Mouse (Mus musculus): ENCODE measurements around the gene Tmem174. TPM values are rescaled to one million over a fixed set of nuclear protein-coding genes. Genes with fewer than 3 reads are reported as not detected.
A peak's percentile ranks its signal among the peaks of the same experiment; 100 is the strongest.

The Tmem174 gene
- polyA plus RNA-seq (2014; fragmentation: Nextera tagmentation; extraction: Ambion mirVana), result not detected in 2 replicates

DNA sequence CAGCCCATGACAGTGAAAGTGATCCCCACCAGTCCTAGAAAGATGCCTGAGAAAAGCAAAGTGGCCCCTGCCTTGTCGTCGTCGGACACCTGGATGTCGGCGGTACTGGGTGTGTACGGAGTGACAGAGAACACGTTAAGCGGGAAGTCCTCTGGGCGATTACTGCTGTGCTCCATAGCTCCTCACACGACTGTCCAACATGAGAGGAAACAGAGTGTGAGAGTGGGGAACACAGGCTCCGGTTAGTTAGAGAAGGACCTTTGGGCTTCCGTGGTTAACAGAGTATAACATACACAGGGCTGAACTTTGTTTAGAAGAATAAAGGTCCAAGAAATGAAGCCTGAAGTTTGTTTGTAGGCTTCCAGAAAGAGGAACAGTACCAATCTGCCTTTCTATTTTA, at the start of gene Tmem174:
Gene Tmem174, minus strand, starts transcription at position 266 of the 400 bp plus-strand sequence.
- Histone ChIP-seq H3K4me1 (ENCODE audit: control insufficient read depth, insufficient read depth, low read length) (no peaks in the 10 kb centered on the region), H3K4me3 (ENCODE audit: low read depth, low read length) (no peak within 1 kb of the TSS), H3K27me3 (replicated peaks; ENCODE audit: control insufficient read depth, insufficient read depth, low read length) (no peaks in the 10 kb centered on the region), H3K36me3 (ENCODE audit: control insufficient read depth, insufficient read depth, low read length) (no peaks in the 10 kb centered on the region), H3K4me2 (ENCODE audit: low read depth, low read length) (peak within 1 kb of the TSS; percentile 10; the same call in 1 of the 2 replicates), H3K9ac (ENCODE audit: low read depth, low read length) (no peak within 1 kb of the TSS), H3K27ac (replicated peaks; ENCODE audit: low read depth, low read length) (no peak within 1 kb of the TSS), H3K9me3 (ENCODE audit: control insufficient read depth, low read length) (no peaks in the 10 kb centered on the region)
- ATAC-seq (ENCODE audit: low read depth) (no peak), DNase-seq (ENCODE audit: low spot score) (no peak)
- WGBS, result 87% methylated on average over 12 of the region's 12 CpGs

DNA sequence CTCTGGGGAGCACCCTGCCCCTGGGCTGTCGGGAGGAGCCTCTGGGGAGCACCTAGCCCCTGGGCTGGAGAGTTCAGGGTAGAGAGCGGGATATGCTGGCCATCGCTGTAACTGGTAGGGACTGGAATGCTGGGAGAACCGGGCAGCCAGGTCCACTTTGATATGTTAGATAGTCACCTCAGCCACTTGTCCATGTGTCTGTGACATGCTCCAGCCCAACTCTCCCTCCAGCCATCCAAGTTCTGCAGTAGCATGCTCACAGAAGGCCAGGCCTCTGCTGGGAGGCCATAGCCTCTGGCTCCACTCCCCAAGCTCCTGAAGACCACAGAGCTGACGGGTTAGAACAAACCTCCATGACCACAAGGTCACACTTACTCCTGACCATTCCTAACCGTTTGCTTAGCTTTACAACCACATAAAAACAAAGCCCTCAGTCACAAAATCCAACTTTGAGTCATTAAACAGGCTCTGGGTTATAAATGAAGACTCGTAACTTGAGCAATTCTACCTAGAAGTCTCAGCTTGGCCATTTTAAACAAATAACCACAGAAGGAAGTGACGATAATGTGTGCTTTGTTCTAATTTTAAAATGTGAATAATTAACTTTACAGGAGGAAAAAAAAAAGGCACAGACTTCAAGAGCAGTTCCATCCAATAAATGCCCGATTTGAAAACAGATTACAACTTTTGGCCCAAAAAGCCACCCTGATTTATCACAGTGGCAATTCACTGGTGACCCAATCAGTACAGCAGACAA, 47.1 kb upstream of the Tmem174 start:
- Histone ChIP-seq H3K27ac (replicated peaks; ENCODE audit: low read depth, low read length) (no peak overlapping the region), H3K9me3 (ENCODE audit: control insufficient read depth, low read length) (no peaks in the 10 kb centered on the region), H3K4me3 (ENCODE audit: low read depth, low read length) (no peak overlapping the region), H3K9ac (ENCODE audit: low read depth, low read length) (no peak overlapping the region), H3K36me3 (ENCODE audit: control insufficient read depth, insufficient read depth, low read length) (no peaks in the 10 kb centered on the region), H3K4me2 (ENCODE audit: low read depth, low read length) (no peak overlapping the region), H3K4me1 (ENCODE audit: control insufficient read depth, insufficient read depth, low read length) (peaks cover 6% of the 10 kb centered on the region; the same call in 1 of the 2 replicates), H3K27me3 (replicated peaks; ENCODE audit: control insufficient read depth, insufficient read depth, low read length) (no peaks in the 10 kb centered on the region)
- DNase-seq (ENCODE audit: low spot score), result no peak
- WGBS, result 59% methylated on average over 7 of the region's 9 CpGs
- ATAC-seq (ENCODE audit: low read depth), result no peak

DNA sequence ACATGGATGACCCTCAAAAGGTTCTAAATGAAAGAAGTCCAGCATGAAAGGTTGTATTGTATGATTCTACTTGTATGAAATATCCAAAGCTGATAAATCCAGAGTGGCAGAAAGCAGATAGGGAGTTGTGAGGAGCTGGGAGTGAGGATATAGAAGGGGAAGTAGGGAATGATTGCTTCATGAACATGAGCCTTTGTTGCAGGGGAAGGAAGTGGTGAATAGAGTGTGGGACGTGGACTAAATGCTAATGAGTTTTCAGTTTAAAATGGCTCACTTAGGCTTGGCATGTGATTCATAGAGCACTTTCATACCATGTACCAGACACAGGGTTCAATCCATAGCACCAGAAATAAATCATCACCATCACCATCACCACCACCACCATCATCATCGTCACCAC, 46.2 kb upstream of the Tmem174 start:
- DNase-seq (ENCODE audit: low spot score), result no peak
- WGBS, result 92% methylated on average over 2 of the region's 2 CpGs

DNA sequence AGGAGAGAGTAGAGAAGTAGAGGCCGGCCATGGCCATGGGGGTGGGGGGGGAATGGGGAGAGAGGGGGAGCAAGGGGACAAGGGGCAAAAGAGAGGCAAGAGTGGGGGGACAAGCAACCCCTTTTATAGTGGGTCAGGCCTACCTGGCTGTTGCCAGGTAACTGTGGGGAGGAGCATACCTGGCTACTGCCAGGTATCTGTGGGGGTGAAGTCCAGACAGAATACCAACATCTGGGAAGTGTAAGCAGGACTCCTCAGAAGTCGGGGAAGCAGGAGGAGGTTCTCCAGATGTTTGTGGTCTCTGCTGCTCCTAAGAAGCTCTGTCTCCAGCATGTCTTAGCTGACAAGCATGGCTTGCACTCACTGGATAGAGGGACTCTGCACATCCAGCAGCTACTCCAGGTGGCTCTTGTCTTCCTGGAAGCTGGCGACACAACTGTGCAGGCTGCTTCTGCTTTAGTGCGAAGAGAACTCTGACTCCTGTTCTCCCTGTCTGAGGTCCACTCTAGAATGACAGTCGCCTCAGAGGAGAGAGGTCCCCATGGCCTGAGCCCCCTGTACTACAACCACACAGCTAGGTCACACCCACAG, 43.4 kb upstream of the Tmem174 start:
- no peaks in the 10 kb centered on the region for H3K27me3 ChIP-seq (replicated peaks; ENCODE audit: control insufficient read depth, insufficient read depth, low read length)
- WGBS, result 75% methylated on average over 5 of the region's 5 CpGs
- DNase-seq (ENCODE audit: low spot score), result no peak
- no peak overlapping the region for H3K9ac ChIP-seq (ENCODE audit: low read depth, low read length)
- ATAC-seq (ENCODE audit: low read depth), result no peak
- no peak overlapping the region for H3K4me3 ChIP-seq (ENCODE audit: low read depth, low read length)
- no peak overlapping the region for H3K4me2 ChIP-seq (ENCODE audit: low read depth, low read length)
- H3K27ac ChIP-seq (replicated peaks; ENCODE audit: low read depth, low read length), result no peak overlapping the region
- no peaks in the 10 kb centered on the region for H3K36me3 ChIP-seq (ENCODE audit: control insufficient read depth, insufficient read depth, low read length)
- H3K4me1 ChIP-seq (ENCODE audit: control insufficient read depth, insufficient read depth, low read length), result peaks cover 6% of the 10 kb centered on the region; the same call in 1 of the 2 replicates
- no peaks in the 10 kb centered on the region for H3K9me3 ChIP-seq (ENCODE audit: control insufficient read depth, low read length)

More for the DNA sequence above, 46.2 kb upstream of the Tmem174 start:
- H3K4me1 ChIP-seq (ENCODE audit: control insufficient read depth, insufficient read depth, low read length), result peaks cover 6% of the 10 kb centered on the region; the same call in 1 of the 2 replicates
- H3K9me3 ChIP-seq (ENCODE audit: control insufficient read depth, low read length), result no peaks in the 10 kb centered on the region
- H3K9ac ChIP-seq (ENCODE audit: low read depth, low read length), result no peak overlapping the region
- H3K36me3 ChIP-seq (ENCODE audit: control insufficient read depth, insufficient read depth, low read length), result no peaks in the 10 kb centered on the region
- H3K27ac ChIP-seq (replicated peaks; ENCODE audit: low read depth, low read length), result no peak overlapping the region
- H3K27me3 ChIP-seq (replicated peaks; ENCODE audit: control insufficient read depth, insufficient read depth, low read length), result no peaks in the 10 kb centered on the region
- H3K4me3 ChIP-seq (ENCODE audit: low read depth, low read length), result no peak overlapping the region
- H3K4me2 ChIP-seq (ENCODE audit: low read depth, low read length), result no peak overlapping the region
- no peak for ATAC-seq (ENCODE audit: low read depth)

DNA sequence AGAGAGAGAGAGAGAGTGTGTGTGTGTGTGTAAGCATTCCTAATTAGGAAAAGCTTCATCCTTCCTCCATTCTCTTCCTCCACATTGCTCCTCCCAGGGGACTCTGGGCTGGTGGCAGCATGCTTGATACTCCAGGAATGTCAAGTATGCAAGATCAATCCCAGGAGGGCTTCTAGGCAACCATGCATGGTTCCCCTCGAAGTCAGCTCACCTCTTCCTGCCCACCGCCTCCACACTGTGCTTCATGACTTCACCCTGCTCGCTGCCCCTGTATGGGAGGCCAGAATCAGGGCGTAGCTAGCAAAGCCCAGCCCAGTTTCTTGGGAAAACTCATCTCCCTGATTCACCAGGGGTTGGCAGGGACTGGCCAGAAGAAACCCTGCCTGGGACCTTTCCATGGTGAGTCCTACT, 42.4 kb upstream of the Tmem174 start:
- no peak overlapping the region for H3K4me2 ChIP-seq (ENCODE audit: low read depth, low read length)
- H3K9me3 ChIP-seq (ENCODE audit: control insufficient read depth, low read length), result no peaks in the 10 kb centered on the region
- H3K4me3 ChIP-seq (ENCODE audit: low read depth, low read length), result no peak overlapping the region
- DNase-seq (ENCODE audit: low spot score), result peak; percentile 66
- peaks cover 6% of the 10 kb centered on the region; the same call in 1 of the 2 replicates for H3K4me1 ChIP-seq (ENCODE audit: control insufficient read depth, insufficient read depth, low read length)
- 0 out of 2 replicates have a peak, but pooled peaks have one; percentile 41 for ATAC-seq (ENCODE audit: low read depth)
- H3K36me3 ChIP-seq (ENCODE audit: control insufficient read depth, insufficient read depth, low read length), result no peaks in the 10 kb centered on the region
- no peak overlapping the region for H3K9ac ChIP-seq (ENCODE audit: low read depth, low read length)
- H3K27me3 ChIP-seq (replicated peaks; ENCODE audit: control insufficient read depth, insufficient read depth, low read length), result no peaks in the 10 kb centered on the region
- 22% methylated on average over 4 of the region's 4 CpGs for WGBS
- H3K27ac ChIP-seq (replicated peaks; ENCODE audit: low read depth, low read length), result no peak overlapping the region

DNA sequence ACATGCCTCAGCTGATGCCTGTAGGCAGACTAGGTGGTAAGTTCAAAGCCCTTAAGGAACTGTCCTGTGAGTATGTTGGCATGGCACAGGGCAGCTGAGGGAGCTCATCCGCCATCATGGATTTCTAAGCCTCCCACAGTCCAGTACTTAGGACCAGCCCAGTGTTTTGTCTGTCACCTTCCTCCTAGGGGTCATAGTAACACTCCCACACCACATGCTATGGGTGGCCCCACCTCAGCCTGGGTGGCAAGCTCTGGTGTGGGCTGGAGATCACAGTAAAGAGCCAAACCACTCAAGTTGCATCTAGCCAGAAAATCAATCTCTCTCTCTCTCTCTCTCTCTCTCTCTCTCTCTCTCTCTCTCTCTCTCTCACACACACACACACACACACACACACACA, 42.0 kb upstream of the Tmem174 start:
- Histone ChIP-seq H3K9me3 (ENCODE audit: control insufficient read depth, low read length) (no peaks in the 10 kb centered on the region), H3K9ac (ENCODE audit: low read depth, low read length) (no peak overlapping the region), H3K27me3 (replicated peaks; ENCODE audit: control insufficient read depth, insufficient read depth, low read length) (no peaks in the 10 kb centered on the region), H3K27ac (replicated peaks; ENCODE audit: low read depth, low read length) (no peak overlapping the region), H3K4me2 (ENCODE audit: low read depth, low read length) (no peak overlapping the region), H3K4me3 (ENCODE audit: low read depth, low read length) (no peak overlapping the region), H3K36me3 (ENCODE audit: control insufficient read depth, insufficient read depth, low read length) (no peaks in the 10 kb centered on the region), H3K4me1 (ENCODE audit: control insufficient read depth, insufficient read depth, low read length) (peaks cover 6% of the 10 kb centered on the region; the same call in 1 of the 2 replicates)
- ATAC-seq (ENCODE audit: low read depth) (no peak), DNase-seq (ENCODE audit: low spot score) (no peak)
- WGBS, result 79% methylated on average over 1 of the region's 1 CpGs

DNA sequence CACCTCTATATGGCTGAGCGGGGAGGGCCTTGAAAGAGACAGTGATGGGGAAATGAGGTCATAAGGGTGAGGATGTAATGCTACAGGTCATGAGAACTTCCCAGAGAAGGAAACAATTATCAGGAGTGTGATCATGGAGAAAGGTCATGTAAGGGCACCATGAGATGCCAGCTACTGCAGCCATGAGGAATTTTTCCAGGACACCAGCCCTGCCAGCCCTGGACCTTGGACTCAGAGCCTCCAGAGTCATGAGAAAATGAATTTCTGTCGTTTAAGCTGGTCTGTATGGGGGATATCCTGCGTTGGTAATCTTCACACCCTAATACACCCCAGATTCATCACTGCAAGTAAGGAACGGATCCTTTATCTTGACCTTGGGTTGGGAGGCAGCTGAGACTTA, 36.7 kb upstream of the Tmem174 start:
- Histone ChIP-seq H3K4me1 (ENCODE audit: control insufficient read depth, insufficient read depth, low read length) (no peaks in the 10 kb centered on the region), H3K27me3 (replicated peaks; ENCODE audit: control insufficient read depth, insufficient read depth, low read length) (no peaks in the 10 kb centered on the region), H3K4me2 (ENCODE audit: low read depth, low read length) (no peak overlapping the region), H3K36me3 (ENCODE audit: control insufficient read depth, insufficient read depth, low read length) (no peaks in the 10 kb centered on the region), H3K4me3 (ENCODE audit: low read depth, low read length) (no peak overlapping the region), H3K9ac (ENCODE audit: low read depth, low read length) (no peak overlapping the region), H3K27ac (replicated peaks; ENCODE audit: low read depth, low read length) (no peak overlapping the region), H3K9me3 (ENCODE audit: control insufficient read depth, low read length) (no peaks in the 10 kb centered on the region)
- no peak for DNase-seq (ENCODE audit: low spot score)
- 70% methylated on average over 4 of the region's 4 CpGs for WGBS
- no peak for ATAC-seq (ENCODE audit: low read depth)

DNA sequence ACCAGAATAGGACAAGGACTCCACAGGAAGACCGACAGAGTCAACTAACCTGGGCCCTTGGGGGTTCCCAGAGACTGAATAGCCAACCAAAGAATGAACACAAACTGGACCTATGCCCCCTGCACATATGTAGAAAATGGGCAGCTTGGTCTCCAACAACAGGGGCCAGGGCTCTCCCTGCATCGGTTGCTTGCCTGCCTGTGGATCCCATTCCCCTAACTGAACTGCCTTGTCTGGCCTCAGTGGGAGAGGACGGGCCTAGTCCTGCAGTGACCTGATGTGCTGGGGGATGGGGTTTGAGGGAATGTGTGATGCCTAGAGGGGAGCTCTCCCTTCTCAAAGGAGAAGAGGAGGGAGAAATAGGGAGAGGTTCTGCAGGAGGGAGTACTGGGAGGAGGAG, 32.1 kb upstream of the Tmem174 start:
- no peaks in the 10 kb centered on the region for H3K27me3 ChIP-seq (replicated peaks; ENCODE audit: control insufficient read depth, insufficient read depth, low read length)
- WGBS, result 61% methylated on average over 3 of the region's 3 CpGs
- H3K36me3 ChIP-seq (ENCODE audit: control insufficient read depth, insufficient read depth, low read length), result no peaks in the 10 kb centered on the region
- H3K27ac ChIP-seq (replicated peaks; ENCODE audit: low read depth, low read length), result no peak overlapping the region
- ATAC-seq (ENCODE audit: low read depth) (no peak), DNase-seq (ENCODE audit: low spot score) (no peak)
- no peak overlapping the region for H3K9ac ChIP-seq (ENCODE audit: low read depth, low read length)
- no peaks in the 10 kb centered on the region; the same call in 1 of the 2 replicates for H3K4me1 ChIP-seq (ENCODE audit: control insufficient read depth, insufficient read depth, low read length)
- H3K4me2 ChIP-seq (ENCODE audit: low read depth, low read length), result no peak overlapping the region
- no peak overlapping the region for H3K4me3 ChIP-seq (ENCODE audit: low read depth, low read length)
- no peaks in the 10 kb centered on the region for H3K9me3 ChIP-seq (ENCODE audit: control insufficient read depth, low read length)
